Mouse (Mus musculus) cerebellum, adult 2 months (tissue): Measurements from ENCODE around the gene Sbf1.

ENCODE experiments used
- CTCF ChIP-seq: fragments of 200-500 bp; IDR thresholded peaks from 2 replicates; pipeline ENCODE4 v1.5.1; 2011; ENCODE audit warnings: low read depth, mild to moderate bottlenecking, control low read depth, low read length, moderate library complexity, borderline replicate concordance; ENCODE audit not compliant: insufficient read depth
- POLR2A ChIP-seq: fragments of 200-500 bp; IDR thresholded peaks from 2 replicates; pipeline ENCODE4 v1.6.1; 2011; ENCODE audit warnings: low read length, control low read depth, borderline replicate concordance; ENCODE audit not compliant: insufficient read depth

DNA sequence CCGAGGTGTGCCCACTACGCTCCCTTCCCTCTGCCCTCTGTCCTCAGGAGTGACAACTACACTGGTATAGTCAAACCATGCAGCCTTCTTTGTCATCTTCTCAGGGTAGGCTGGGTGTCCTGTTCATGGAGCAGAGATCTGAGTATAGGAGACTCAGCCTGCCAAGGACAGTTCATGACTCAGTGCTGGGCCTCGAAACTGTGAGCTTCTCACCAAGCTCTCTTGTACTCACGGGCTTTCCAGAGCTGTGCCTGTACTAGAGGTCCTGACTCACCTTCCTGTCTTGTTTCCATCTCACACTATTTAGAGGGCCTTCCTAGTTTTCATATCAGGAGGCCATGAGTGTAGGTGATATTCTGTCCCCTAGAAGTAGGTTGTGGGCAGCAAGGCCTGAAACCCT is 37.7 kb downstream of the Sbf1 start:
- TF ChIP-seq CTCF (no peak), POLR2A (no peak)
